Mouse (Mus musculus) forebrain, embryonic 15.5 days (tissue): ENCODE results near the gene Jade1. TPM values are rescaled to one million over a fixed set of nuclear protein-coding genes. Genes with fewer than 3 reads are reported as not detected.
A peak's percentile ranks its signal among the peaks of the same experiment; 100 is the strongest.

Experiments used
- ATAC-seq: fragments of 200-750 bp; cut with Nextera tagmentation; replicated peaks from 2 replicates; pipeline ENCODE4 v1.8.0; 2017; ENCODE audit warnings: mild to moderate bottlenecking, moderate TSS enrichment, moderate library complexity
- H3K27ac ChIP-seq: fragments of 300-500 bp; sonication (generic); replicated peaks from 2 replicates; pipeline ENCODE4 v1.5.1; 2015; ENCODE audit warnings: mild to moderate bottlenecking, inconsistent platforms
- H3K27me3 ChIP-seq: fragments of 300-500 bp; sonication (generic); 2 replicates; pipeline ENCODE4 v1.6.1; 2015; ENCODE audit warnings: inconsistent platforms
- H3K36me3 ChIP-seq: fragments of 300-500 bp; sonication (generic); 2 replicates; pipeline ENCODE4 v1.6.1; 2015; ENCODE audit warnings: mild to moderate bottlenecking, inconsistent platforms
- H3K4me1 ChIP-seq: fragments of 300-500 bp; sonication (generic); 2 replicates; pipeline ENCODE4 v1.6.1; 2015; ENCODE audit warnings: inconsistent platforms
- H3K4me2 ChIP-seq: fragments of 300-500 bp; sonication (generic); replicated peaks from 2 replicates; pipeline ENCODE4 v1.6.1; 2015; ENCODE audit warnings: mild to moderate bottlenecking, inconsistent platforms
- H3K4me3 ChIP-seq: fragments of 300-500 bp; sonication (generic); 2 replicates; pipeline ENCODE4 v1.5.1; 2015; ENCODE audit warnings: mild to moderate bottlenecking, inconsistent platforms
- H3K9ac ChIP-seq: fragments of 300-500 bp; sonication (generic); replicated peaks from 2 replicates; pipeline ENCODE4 v1.6.1; 2015; ENCODE audit warnings: mild to moderate bottlenecking, inconsistent platforms
- H3K9me3 ChIP-seq: fragments of 300-500 bp; sonication (generic); 2 replicates; pipeline ENCODE4 v1.6.1; 2016; ENCODE audit warnings: inconsistent platforms
- WGBS: fragments of 180-500 bp; shearing (Covaris S2); methylation state at CpG from one replicate; pipeline ENCODE4 v1.1.7; 2015; ENCODE audit warnings: mixed read lengths; 5-methylcytosine and 5-hydroxymethylcytosine counted together
- polyA plus RNA-seq: library from polyadenylated mRNA; unstranded; fragments of >200 nt; fragmentation: Nextera tagmentation; extraction: Ambion mirVana; gene quantifications from 2 replicates; pipeline ENCODE4 v1.2.1, GENCODE M21; 2015

Gene Jade1
- polyA plus RNA-seq, 1 experiment from 2014 or later, result 22.2 TPM

GRCm38 (mm10) chr3:41552777-41553548 is 2.6 kb upstream of the Jade1 start:
- no peaks in the 10 kb centered on the region for H3K9me3 ChIP-seq
- H3K27ac ChIP-seq, result no peak overlapping the region
- H3K27me3 ChIP-seq, result no peaks in the 10 kb centered on the region
- no peak overlapping the region for H3K9ac ChIP-seq
- no peaks in the 10 kb centered on the region for H3K36me3 ChIP-seq
- H3K4me1 ChIP-seq, result no peaks in the 10 kb centered on the region
- ATAC-seq, result no peak
- H3K4me3 ChIP-seq, result no peak overlapping the region
- no peak overlapping the region for H3K4me2 ChIP-seq
- 68% methylated on average over 11 of the region's 11 CpGs for WGBS

- H3K4me3 ChIP-seq, result no peak overlapping the region
- H3K27me3 ChIP-seq, result no peaks in the 10 kb centered on the region
- H3K9ac ChIP-seq, result no peak overlapping the region
- no peak overlapping the region for H3K4me2 ChIP-seq
- no peaks in the 10 kb centered on the region for H3K4me1 ChIP-seq
- WGBS, result 91% methylated on average over 4 of the region's 4 CpGs
- ATAC-seq, result no peak
- no peak overlapping the region for H3K27ac ChIP-seq
- H3K9me3 ChIP-seq, result no peaks in the 10 kb centered on the region
- no peaks in the 10 kb centered on the region for H3K36me3 ChIP-seq
These were observed 1.9 kb upstream of the Jade1 start for GRCm38 (mm10) chr3:41553681-41554080.

GRCm38 (mm10) chr3:41554480-41555475 is 753 bp upstream of the Jade1 start:
- Histone ChIP-seq H3K27ac (no peak overlapping the region), H3K9me3 (no peaks in the 10 kb centered on the region), H3K4me1 (no peaks in the 10 kb centered on the region), H3K4me2 (no peak overlapping the region), H3K4me3 (no peak overlapping the region), H3K9ac (no peak overlapping the region), H3K36me3 (no peaks in the 10 kb centered on the region), H3K27me3 (no peaks in the 10 kb centered on the region)
- ATAC-seq, result no peak
- 95% methylated on average over 24 of the region's 24 CpGs for WGBS

- Histone ChIP-seq H3K4me1 (no peaks in the 10 kb centered on the region), H3K4me3 (no peak overlapping the region), H3K27me3 (no peaks in the 10 kb centered on the region), H3K9me3 (no peaks in the 10 kb centered on the region), H3K27ac (no peak overlapping the region), H3K4me2 (no peak overlapping the region), H3K9ac (no peak overlapping the region), H3K36me3 (no peaks in the 10 kb centered on the region)
- no peak for ATAC-seq
- 84% methylated on average over 9 of the region's 11 CpGs for WGBS
These were observed 1.1 kb downstream of the Jade1 start for GRCm38 (mm10) chr3:41556451-41557266.

- H3K9me3 ChIP-seq, result no peaks in the 10 kb centered on the region
- H3K4me2 ChIP-seq, result no peak overlapping the region
- WGBS, result 92% methylated on average over 19 of the region's 19 CpGs
- H3K9ac ChIP-seq, result no peak overlapping the region
- no peaks in the 10 kb centered on the region for H3K4me1 ChIP-seq
- H3K4me3 ChIP-seq, result no peak overlapping the region
- no peaks in the 10 kb centered on the region for H3K36me3 ChIP-seq
- ATAC-seq, result no peak
- H3K27me3 ChIP-seq, result no peaks in the 10 kb centered on the region
- H3K27ac ChIP-seq, result no peak overlapping the region
These were observed 1.9 kb downstream of the Jade1 start for GRCm38 (mm10) chr3:41557267-41557995.

- Histone ChIP-seq H3K27me3 (no peaks in the 10 kb centered on the region), H3K4me3 (no peak overlapping the region), H3K36me3 (no peaks in the 10 kb centered on the region), H3K9me3 (no peaks in the 10 kb centered on the region), H3K4me2 (no peak overlapping the region), H3K9ac (no peak overlapping the region), H3K4me1 (peaks cover 10% of the 10 kb centered on the region; the same call in 1 of the 2 replicates), H3K27ac (no peak overlapping the region)
- ATAC-seq, result no peak
- WGBS, result 89% methylated on average over 6 of the region's 6 CpGs
These were observed 5.0 kb downstream of the Jade1 start for GRCm38 (mm10) chr3:41560489-41560888.

- no peak overlapping the region for H3K4me3 ChIP-seq
- no peak overlapping the region for H3K27ac ChIP-seq
- H3K9me3 ChIP-seq, result no peaks in the 10 kb centered on the region
- no peaks in the 10 kb centered on the region for H3K27me3 ChIP-seq
- H3K4me2 ChIP-seq, result no peak overlapping the region
- peaks cover 18% of the 10 kb centered on the region for H3K4me1 ChIP-seq
- H3K9ac ChIP-seq, result no peak overlapping the region
- ATAC-seq, result no peak
- 88% methylated on average over 5 of the region's 5 CpGs for WGBS
- H3K36me3 ChIP-seq, result no peaks in the 10 kb centered on the region
These were observed 6.3 kb downstream of the Jade1 start for GRCm38 (mm10) chr3:41561787-41562186.

GRCm38 (mm10) chr3:41563211-41563931 is 7.8 kb downstream of the Jade1 start:
- no peaks in the 10 kb centered on the region for H3K36me3 ChIP-seq
- H3K27me3 ChIP-seq, result no peaks in the 10 kb centered on the region
- H3K9ac ChIP-seq, result peak overlapping the region; percentile 97
- peak overlapping the region; percentile 91 for H3K4me3 ChIP-seq
- WGBS, result under 1% methylated on average over 81 of the region's 81 CpGs
- ATAC-seq, result peak; percentile 57
- H3K4me1 ChIP-seq, result peaks cover 18% of the 10 kb centered on the region
- H3K4me2 ChIP-seq, result peak overlapping the region; percentile 88
- H3K27ac ChIP-seq, result peak overlapping the region; percentile 98
- no peaks in the 10 kb centered on the region for H3K9me3 ChIP-seq

- Histone ChIP-seq H3K36me3 (no peaks in the 10 kb centered on the region), H3K27ac (peak overlapping the region; percentile 98), H3K4me2 (peak overlapping the region; percentile 88), H3K9me3 (no peaks in the 10 kb centered on the region), H3K4me1 (peaks cover 18% of the 10 kb centered on the region), H3K9ac (peak overlapping the region; percentile 97), H3K27me3 (no peaks in the 10 kb centered on the region), H3K4me3 (peak overlapping the region; percentile 91)
- ATAC-seq, result no peak
- WGBS, result 0% methylated on average over 7 of the region's 7 CpGs
These were observed 8.5 kb downstream of the Jade1 start for GRCm38 (mm10) chr3:41563997-41564396.

GRCm38 (mm10) chr3:41564471-41565213 is 9.1 kb downstream of the Jade1 start:
- Histone ChIP-seq H3K27ac (peak overlapping the region; percentile 98), H3K27me3 (no peaks in the 10 kb centered on the region), H3K4me3 (peak overlapping the region; percentile 91), H3K9ac (peak overlapping the region; percentile 97), H3K4me2 (peak overlapping the region; percentile 88), H3K4me1 (peaks cover 18% of the 10 kb centered on the region), H3K36me3 (no peaks in the 10 kb centered on the region), H3K9me3 (no peaks in the 10 kb centered on the region)
- under 1% methylated on average over 55 of the region's 60 CpGs for WGBS
- ATAC-seq, result peak; percentile 45
